Mouse (Mus musculus) forebrain, embryonic 15.5 days (tissue): ENCODE measurements at regions not wholly inside any gene's neighbourhood (a gene's known extent, or its start where the extent isn't known, plus 50 kb on each side); places are given as distances from the start of the nearest gene placed in this dataset.

Source experiments
- ATAC-seq: fragments of 200-750 bp; cut with Nextera tagmentation; replicated peaks from 2 replicates; pipeline ENCODE4 v1.8.0; 2017; ENCODE audit warnings: mild to moderate bottlenecking, moderate TSS enrichment, moderate library complexity
- H3K27ac ChIP-seq: fragments of 300-500 bp; sonication (generic); replicated peaks from 2 replicates; pipeline ENCODE4 v1.5.1; 2015; ENCODE audit warnings: mild to moderate bottlenecking, inconsistent platforms
- H3K27me3 ChIP-seq: fragments of 300-500 bp; sonication (generic); 2 replicates; pipeline ENCODE4 v1.6.1; 2015; ENCODE audit warnings: inconsistent platforms
- H3K36me3 ChIP-seq: fragments of 300-500 bp; sonication (generic); 2 replicates; pipeline ENCODE4 v1.6.1; 2015; ENCODE audit warnings: mild to moderate bottlenecking, inconsistent platforms
- H3K4me1 ChIP-seq: fragments of 300-500 bp; sonication (generic); 2 replicates; pipeline ENCODE4 v1.6.1; 2015; ENCODE audit warnings: inconsistent platforms
- H3K4me2 ChIP-seq: fragments of 300-500 bp; sonication (generic); replicated peaks from 2 replicates; pipeline ENCODE4 v1.6.1; 2015; ENCODE audit warnings: mild to moderate bottlenecking, inconsistent platforms
- H3K4me3 ChIP-seq: fragments of 300-500 bp; sonication (generic); 2 replicates; pipeline ENCODE4 v1.5.1; 2015; ENCODE audit warnings: mild to moderate bottlenecking, inconsistent platforms
- H3K9ac ChIP-seq: fragments of 300-500 bp; sonication (generic); replicated peaks from 2 replicates; pipeline ENCODE4 v1.6.1; 2015; ENCODE audit warnings: mild to moderate bottlenecking, inconsistent platforms
- H3K9me3 ChIP-seq: fragments of 300-500 bp; sonication (generic); 2 replicates; pipeline ENCODE4 v1.6.1; 2016; ENCODE audit warnings: inconsistent platforms
- WGBS: fragments of 180-500 bp; shearing (Covaris S2); methylation state at CpG from one replicate; pipeline ENCODE4 v1.1.7; 2015; ENCODE audit warnings: mixed read lengths; 5-methylcytosine and 5-hydroxymethylcytosine counted together

- Histone ChIP-seq H3K36me3 (no peaks in the 10 kb centered on the region), H3K4me1 (peaks cover 19% of the 10 kb centered on the region), H3K4me2 (no peak overlapping the region), H3K4me3 (no peak overlapping the region), H3K9me3 (no peaks in the 10 kb centered on the region), H3K9ac (no peak overlapping the region), H3K27ac (no peak overlapping the region), H3K27me3 (no peaks in the 10 kb centered on the region)
- WGBS, result 42% methylated on average over 2 of the region's 2 CpGs
- no peak for ATAC-seq
Measured at GRCm38 (mm10) chr7:135798441-135798840, 82.3 kb upstream of the Mki67 start.

GRCm38 (mm10) chr7:135802598-135803121 lies 86.5 kb upstream of the Mki67 start:
- ATAC-seq, result peak; percentile 77
- Histone ChIP-seq H3K36me3 (no peaks in the 10 kb centered on the region), H3K9ac (no peak overlapping the region), H3K4me1 (peaks cover 8% of the 10 kb centered on the region; the same call in 1 of the 2 replicates), H3K27ac (peak overlapping the region; percentile 49; the same call in 1 of the 2 replicates), H3K4me3 (no peak overlapping the region), H3K4me2 (no peak overlapping the region), H3K27me3 (0 out of 2 replicates have a peak, but pooled peaks cover 2% of the 10 kb centered on the region), H3K9me3 (no peaks in the 10 kb centered on the region)
- 47% methylated on average over 15 of the region's 15 CpGs for WGBS

- peaks cover 11% of the 10 kb centered on the region for H3K4me1 ChIP-seq
- no peak overlapping the region for H3K4me3 ChIP-seq
- no peak overlapping the region for H3K4me2 ChIP-seq
- 59% methylated on average over 7 of the region's 7 CpGs for WGBS
- H3K36me3 ChIP-seq, result no peaks in the 10 kb centered on the region
- 0 out of 2 replicates have a peak, but pooled peaks cover 2% of the 10 kb centered on the region for H3K27me3 ChIP-seq
- H3K9me3 ChIP-seq, result no peaks in the 10 kb centered on the region
- no peak overlapping the region for H3K27ac ChIP-seq
- H3K9ac ChIP-seq, result no peak overlapping the region
- ATAC-seq, result no peak
Measured at GRCm38 (mm10) chr7:135804730-135805129, 88.6 kb upstream of the Mki67 start.

GRCm38 (mm10) chr7:135806139-135806538 lies 90.0 kb upstream of the Mki67 start:
- Histone ChIP-seq H3K27ac (no peak overlapping the region), H3K9me3 (no peaks in the 10 kb centered on the region), H3K27me3 (0 out of 2 replicates have a peak, but pooled peaks cover 2% of the 10 kb centered on the region), H3K4me1 (peaks cover 16% of the 10 kb centered on the region), H3K4me3 (no peak overlapping the region), H3K9ac (no peak overlapping the region), H3K36me3 (no peaks in the 10 kb centered on the region), H3K4me2 (no peak overlapping the region)
- no peak for ATAC-seq
- whole genome bisulfite sequencing, result 88% methylated on average over 8 of the region's 8 CpGs

GRCm38 (mm10) chr7:135806673-135807072 lies 90.5 kb upstream of the Mki67 start:
- Histone ChIP-seq H3K27me3 (0 out of 2 replicates have a peak, but pooled peaks cover 2% of the 10 kb centered on the region), H3K9me3 (no peaks in the 10 kb centered on the region), H3K9ac (no peak overlapping the region), H3K4me2 (no peak overlapping the region), H3K36me3 (no peaks in the 10 kb centered on the region), H3K4me3 (no peak overlapping the region), H3K27ac (no peak overlapping the region), H3K4me1 (peaks cover 19% of the 10 kb centered on the region)
- no peak for ATAC-seq
- 91% methylated on average over 7 of the region's 7 CpGs for WGBS

- ATAC-seq, result no peak
Measured at GRCm38 (mm10) chr7:135809167-135809566, 93.0 kb upstream of the Mki67 start.

GRCm38 (mm10) chr7:135809751-135810379 lies 93.7 kb upstream of the Mki67 start:
- Histone ChIP-seq H3K9me3 (no peaks in the 10 kb centered on the region), H3K27ac (no peak overlapping the region), H3K36me3 (no peaks in the 10 kb centered on the region), H3K4me3 (no peak overlapping the region), H3K27me3 (0 out of 2 replicates have a peak, but pooled peaks cover 2% of the 10 kb centered on the region), H3K9ac (no peak overlapping the region), H3K4me2 (no peak overlapping the region), H3K4me1 (peaks cover 10% of the 10 kb centered on the region)
- no peak for ATAC-seq
- 40% methylated on average over 12 of the region's 12 CpGs for WGBS

More at GRCm38 (mm10) chr7:135809167-135809566, 93.0 kb upstream of the Mki67 start:
- no peak overlapping the region for H3K27ac ChIP-seq
- H3K36me3 ChIP-seq, result no peaks in the 10 kb centered on the region
- no peak overlapping the region for H3K9ac ChIP-seq
- H3K9me3 ChIP-seq, result no peaks in the 10 kb centered on the region
- no peak overlapping the region for H3K4me2 ChIP-seq
- H3K4me3 ChIP-seq, result no peak overlapping the region
- peaks cover 10% of the 10 kb centered on the region for H3K4me1 ChIP-seq
- 0 out of 2 replicates have a peak, but pooled peaks cover 2% of the 10 kb centered on the region for H3K27me3 ChIP-seq
- 86% methylated on average over 10 of the region's 10 CpGs for WGBS

- H3K4me3 ChIP-seq, result no peak overlapping the region
- WGBS, result 75% methylated on average over 9 of the region's 9 CpGs
- H3K4me1 ChIP-seq, result peaks cover 10% of the 10 kb centered on the region
- no peaks in the 10 kb centered on the region for H3K27me3 ChIP-seq
- no peak overlapping the region for H3K9ac ChIP-seq
- no peak overlapping the region for H3K4me2 ChIP-seq
- no peaks in the 10 kb centered on the region for H3K9me3 ChIP-seq
- ATAC-seq, result no peak
- H3K27ac ChIP-seq, result no peak overlapping the region
- no peaks in the 10 kb centered on the region for H3K36me3 ChIP-seq
Measured at GRCm38 (mm10) chr7:135810971-135811370, 94.8 kb upstream of the Mki67 start.

GRCm38 (mm10) chr7:135813616-135814015 lies 97.5 kb upstream of the Mki67 start:
- Histone ChIP-seq H3K4me1 (peaks cover 10% of the 10 kb centered on the region), H3K9me3 (no peaks in the 10 kb centered on the region), H3K27me3 (no peaks in the 10 kb centered on the region), H3K4me3 (no peak overlapping the region), H3K9ac (no peak overlapping the region), H3K4me2 (no peak overlapping the region), H3K36me3 (no peaks in the 10 kb centered on the region), H3K27ac (no peak overlapping the region)
- WGBS, result 90% methylated on average over 3 of the region's 3 CpGs
- ATAC-seq, result no peak

GRCm38 (mm10) chr7:135816191-135816590 lies 100.0 kb upstream of the Mki67 start:
- Histone ChIP-seq H3K9me3 (no peaks in the 10 kb centered on the region), H3K27me3 (no peaks in the 10 kb centered on the region), H3K4me3 (no peak overlapping the region), H3K4me2 (no peak overlapping the region), H3K36me3 (no peaks in the 10 kb centered on the region), H3K4me1 (peaks cover 2% of the 10 kb centered on the region), H3K27ac (no peak overlapping the region), H3K9ac (no peak overlapping the region)
- 91% methylated on average over 3 of the region's 3 CpGs for WGBS
- ATAC-seq, result no peak

GRCm38 (mm10) chr7:135817868-135818267 lies 101.7 kb upstream of the Mki67 start:
- no peaks in the 10 kb centered on the region for H3K36me3 ChIP-seq
- H3K4me1 ChIP-seq, result no peaks in the 10 kb centered on the region
- ATAC-seq, result no peak
- 66% methylated on average over 3 of the region's 3 CpGs for WGBS
- no peak overlapping the region for H3K4me3 ChIP-seq
- no peak overlapping the region for H3K9ac ChIP-seq
- no peak overlapping the region for H3K27ac ChIP-seq
- H3K4me2 ChIP-seq, result no peak overlapping the region
- no peaks in the 10 kb centered on the region for H3K9me3 ChIP-seq
- H3K27me3 ChIP-seq, result no peaks in the 10 kb centered on the region

- no peak for ATAC-seq
- Histone ChIP-seq H3K36me3 (no peaks in the 10 kb centered on the region), H3K4me1 (no peaks in the 10 kb centered on the region), H3K27me3 (no peaks in the 10 kb centered on the region), H3K27ac (no peak overlapping the region), H3K9me3 (no peaks in the 10 kb centered on the region), H3K4me2 (no peak overlapping the region), H3K9ac (no peak overlapping the region), H3K4me3 (no peak overlapping the region)
- WGBS, result 93% methylated on average over 3 of the region's 3 CpGs
Measured at GRCm38 (mm10) chr7:135818298-135818697, 102.1 kb upstream of the Mki67 start.
